Comparison of ENCODE assay signal across 9 mouse cellular contexts in the genomic region with DNA sequence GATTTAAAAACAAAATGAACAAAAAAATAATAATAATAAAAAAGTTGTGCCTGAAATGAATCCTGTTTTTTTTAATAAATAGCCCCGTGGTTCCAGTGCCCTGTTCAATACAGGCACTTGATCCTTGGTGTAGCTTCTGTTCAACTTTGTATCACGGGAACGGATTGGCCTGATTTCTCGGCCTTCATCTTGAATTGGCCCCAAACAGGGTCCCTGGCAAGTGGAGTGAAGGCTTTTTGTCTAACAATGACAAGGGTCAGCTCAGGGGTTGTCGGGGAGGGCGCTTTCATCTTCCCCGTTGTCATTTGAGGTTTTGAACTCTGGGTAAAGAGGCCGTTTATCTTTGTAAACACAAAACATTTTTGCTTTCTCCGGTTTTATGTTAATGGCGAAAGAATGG. TPM values are rescaled to one million over a fixed set of nuclear protein-coding genes. Genes with fewer than 3 reads are reported as not detected.
DNase-seq lines count a peak whose midpoint lies in the region; TF ChIP-seq lines count a peak whose summit lies in the region.
"Had no signal": no experiment of that assay in that cellular context is flagged by ENCODE, and none has a peak within 500 bp of the region (broad histone marks: within the 10 kb centered on the region; RNA-seq: fewer than 3 reads in every experiment).

No protein-coding gene starts in this region.

- H3K4me3 ChIP-seq in layer of hippocampus, adult 2 months = peak overlapping the region; percentile 92
- H3K4me3 ChIP-seq in cortical plate, adult 2 months (ENCODE audit: insufficient read depth, low read length) = peak overlapping the region; percentile 87
- H3K4me3 ChIP-seq in hindbrain, embryonic 10.5 days = peak overlapping the region; percentile 84
- H3K4me3 ChIP-seq in megakaryocyte, embryonic 14.5 days (replicated peaks) = peak overlapping the region; percentile 94

- no peak for TF ChIP-seq CTCF in layer of hippocampus, adult 2 months (conservative IDR thresholded peaks at IDR 0.05)
- TF ChIP-seq CTCF in cortical plate, adult 2 months (IDR thresholded peaks at IDR 0.05; ENCODE audit: extremely low read depth, insufficient read depth, low read length) = no peak

- peak overlapping the region; percentile 19; the same call in 1 of the 2 replicates for H3K27ac ChIP-seq in layer of hippocampus, adult 2 months
- H3K27ac ChIP-seq in cortical plate, adult 2 months (ENCODE audit: insufficient read depth, low read length) = no peak overlapping the region
- H3K27ac ChIP-seq in hindbrain, embryonic 10.5 days = peak overlapping the region; percentile 97

- no peak for DNase-seq in layer of hippocampus, adult 2 months (ENCODE audit: low spot score in 2 of 2)
- no peak for DNase-seq in layer of hippocampus, postnatal 14 days (ENCODE audit: low spot score in 2 of 2)
- DNase-seq in hindbrain, embryonic 10.5 days (ENCODE audit: low spot score) = no peak
- DNase-seq in left cerebral cortex, postnatal 25 days (ENCODE audit: low spot score in 2 of 2) = no peak
- no peak for DNase-seq in adrenal gland, adult 2 months
- no peak for DNase-seq in gastrocnemius, adult 18-20 months (ENCODE audit: low spot score)

- no peaks in the 10 kb centered on the region for H3K27me3 ChIP-seq in hindbrain, embryonic 10.5 days (ENCODE audit: insufficient read depth, poor library complexity, severe bottlenecking)
- no peaks in the 10 kb centered on the region for H3K27me3 ChIP-seq in megakaryocyte, embryonic 14.5 days (replicated peaks)

- H3K4me1 ChIP-seq in cortical plate, adult 2 months (ENCODE audit: control insufficient read depth, insufficient read depth, low read length) = peaks cover 1% of the 10 kb centered on the region; the same call in 1 of the 2 replicates
- H3K4me1 ChIP-seq in hindbrain, embryonic 10.5 days (replicated peaks) = peaks cover 11% of the 10 kb centered on the region
- peaks cover 13% of the 10 kb centered on the region for H3K4me1 ChIP-seq in megakaryocyte, embryonic 14.5 days

- TF ChIP-seq POLR2A in cortical plate, adult 2 months (IDR thresholded peaks at IDR 0.05; ENCODE audit: extremely low read depth, insufficient read depth, low read length) = no peak

- no peaks in the 10 kb centered on the region for H3K9me3 ChIP-seq in hindbrain, embryonic 10.5 days
- no peaks in the 10 kb centered on the region for H3K9me3 ChIP-seq in megakaryocyte, embryonic 14.5 days

- intact Hi-C loops in left cerebral cortex, postnatal 25 days (cut with DNase I) = loop anchor here (2.0 to 10.0 kb wide), 2 partner anchors 113 to 317 kb away; a partner anchor contains a TSS

- 3% methylated on average over 10 of the region's 10 CpGs for WGBS in hindbrain, embryonic 10.5 days

- peaks cover 74% of the 10 kb centered on the region for H3K36me3 ChIP-seq in hindbrain, embryonic 10.5 days
- peaks cover 72% of the 10 kb centered on the region for H3K36me3 ChIP-seq in megakaryocyte, embryonic 14.5 days (replicated peaks; ENCODE audit: low read length)

RNA-seq across cellular contexts. Expression of a gene that starts 0.3 kb away (rescaled TPM):
- 10 to 100 TPM; 59.9 to 72.6 TPM for total RNA-seq in layer of hippocampus, adult 2 months (2021)
- total RNA-seq in layer of hippocampus, postnatal 14 days (2021) = 100 to 1,000 TPM in 1 of 2 experiments, 10 to 100 TPM in 1; 84.1 to 101 TPM
- 32.6 and 35.1 TPM in 2 replicates for polyA plus RNA-seq in cortical plate, adult 2 months (2012; rRNA removed)
- 143 and 159 TPM in 2 replicates for polyA plus RNA-seq in hindbrain, embryonic 10.5 days (2016; fragmentation: Nextera tagmentation; extraction: Ambion mirVana)
- 1.3 and 2.9 TPM in 2 replicates for polyA plus RNA-seq in megakaryocyte, embryonic 14.5 days (2012; ENCODE audit: insufficient read depth, low replicate concordance)
- 10 to 100 TPM; 83.6 to 83.8 TPM for total RNA-seq in left cerebral cortex, postnatal 25 days (2021)
- 10 to 100 TPM; 39.7 to 49.4 TPM for total RNA-seq in adrenal gland, adult 2 months (2021)
- 4.8 and 6.5 TPM in 2 replicates for polyA plus RNA-seq in adrenal gland, adult 2 months (2012; rRNA removed)
- total RNA-seq in gastrocnemius, adult 18-20 months (2021) = 10 to 100 TPM; 39.2 to 42.9 TPM

RNA-seq across cellular contexts. Expression of a gene that starts 16.1 kb away (rescaled TPM):
- total RNA-seq in layer of hippocampus, adult 2 months (2021) = not detected
- total RNA-seq in layer of hippocampus, postnatal 14 days (2021) = not detected
- not detected in 2 replicates for polyA plus RNA-seq in cortical plate, adult 2 months (2012; rRNA removed)
- polyA plus RNA-seq in hindbrain, embryonic 10.5 days (2016; fragmentation: Nextera tagmentation; extraction: Ambion mirVana) = 0.08 TPM in 1 of 2 replicates, not detected in the other
- polyA plus RNA-seq in megakaryocyte, embryonic 14.5 days (2012; ENCODE audit: insufficient read depth, low replicate concordance) = not detected in 2 replicates
- not detected for total RNA-seq in left cerebral cortex, postnatal 25 days (2021)
- not detected for total RNA-seq in adrenal gland, adult 2 months (2021)
- not detected in 2 replicates for polyA plus RNA-seq in adrenal gland, adult 2 months (2012; rRNA removed)
- 1,000 to 10,000 TPM; 1,310 to 1,477 TPM for total RNA-seq in gastrocnemius, adult 18-20 months (2021)
- total RNA-seq: adrenal gland, postnatal 36 days had no signal

RNA-seq across cellular contexts. Expression of a gene that starts 37.5 kb away (rescaled TPM):
- 100 to 1,000 TPM; 236 to 252 TPM for total RNA-seq in layer of hippocampus, adult 2 months (2021)
- total RNA-seq in layer of hippocampus, postnatal 14 days (2021) = 100 to 1,000 TPM; 252 to 270 TPM
- polyA plus RNA-seq in cortical plate, adult 2 months (2012; rRNA removed) = 70.7 and 74.2 TPM in 2 replicates
- polyA plus RNA-seq in hindbrain, embryonic 10.5 days (2016; fragmentation: Nextera tagmentation; extraction: Ambion mirVana) = 362 and 433 TPM in 2 replicates
- polyA plus RNA-seq in megakaryocyte, embryonic 14.5 days (2012; ENCODE audit: insufficient read depth, low replicate concordance) = 1.1 and 6.2 TPM in 2 replicates
- total RNA-seq in left cerebral cortex, postnatal 25 days (2021) = 100 to 1,000 TPM; 235 to 238 TPM
- 100 to 1,000 TPM; 364 to 492 TPM for total RNA-seq in adrenal gland, adult 2 months (2021)
- 5.6 and 7.6 TPM in 2 replicates for polyA plus RNA-seq in adrenal gland, adult 2 months (2012; rRNA removed)
- total RNA-seq in gastrocnemius, adult 18-20 months (2021) = 1,000 to 10,000 TPM; 1,048 to 1,145 TPM

RNA-seq across cellular contexts. Expression of a gene that starts 44.7 kb away (rescaled TPM):
- total RNA-seq in layer of hippocampus, adult 2 months (2021) = under 1 TPM; 0.28 to 0.54 TPM
- under 1 TPM; 0.67 to 0.94 TPM for total RNA-seq in layer of hippocampus, postnatal 14 days (2021)
- polyA plus RNA-seq in cortical plate, adult 2 months (2012; rRNA removed) = 0.33 and 0.44 TPM in 2 replicates
- 1.7 and 2.3 TPM in 2 replicates for polyA plus RNA-seq in hindbrain, embryonic 10.5 days (2016; fragmentation: Nextera tagmentation; extraction: Ambion mirVana)
- 0.89 and 1.9 TPM in 2 replicates for polyA plus RNA-seq in megakaryocyte, embryonic 14.5 days (2012; ENCODE audit: insufficient read depth, low replicate concordance)
- under 1 TPM; 0.48 to 0.62 TPM for total RNA-seq in left cerebral cortex, postnatal 25 days (2021)
- 1 to 10 TPM; 1.1 to 2.1 TPM for total RNA-seq in adrenal gland, adult 2 months (2021)
- 0.13 and 0.25 TPM in 2 replicates for polyA plus RNA-seq in adrenal gland, adult 2 months (2012; rRNA removed)
- 1 to 10 TPM; 2.8 to 3.5 TPM for total RNA-seq in gastrocnemius, adult 18-20 months (2021)

Comparison
In these comparisons a context has a peak if more than half of its experiments do, and no peak if none do; other contexts are left out.
1. RNA of a gene that starts 16.1 kb away (total RNA-seq): 1,310 to 1,477 TPM in gastrocnemius, adult 18-20 months; not detected in left cerebral cortex, postnatal 25 days, not detected in layer of hippocampus, adult 2 months, not detected in layer of hippocampus, postnatal 14 days and not detected in adrenal gland, adult 2 months; every median in the first group is over 1,000 times any median in the second.
2. Peak in every context shown above with its lines, with median percentiles within 50 percentile points of each other: H3K4me3 ChIP-seq.